In the genomic region with DNA sequence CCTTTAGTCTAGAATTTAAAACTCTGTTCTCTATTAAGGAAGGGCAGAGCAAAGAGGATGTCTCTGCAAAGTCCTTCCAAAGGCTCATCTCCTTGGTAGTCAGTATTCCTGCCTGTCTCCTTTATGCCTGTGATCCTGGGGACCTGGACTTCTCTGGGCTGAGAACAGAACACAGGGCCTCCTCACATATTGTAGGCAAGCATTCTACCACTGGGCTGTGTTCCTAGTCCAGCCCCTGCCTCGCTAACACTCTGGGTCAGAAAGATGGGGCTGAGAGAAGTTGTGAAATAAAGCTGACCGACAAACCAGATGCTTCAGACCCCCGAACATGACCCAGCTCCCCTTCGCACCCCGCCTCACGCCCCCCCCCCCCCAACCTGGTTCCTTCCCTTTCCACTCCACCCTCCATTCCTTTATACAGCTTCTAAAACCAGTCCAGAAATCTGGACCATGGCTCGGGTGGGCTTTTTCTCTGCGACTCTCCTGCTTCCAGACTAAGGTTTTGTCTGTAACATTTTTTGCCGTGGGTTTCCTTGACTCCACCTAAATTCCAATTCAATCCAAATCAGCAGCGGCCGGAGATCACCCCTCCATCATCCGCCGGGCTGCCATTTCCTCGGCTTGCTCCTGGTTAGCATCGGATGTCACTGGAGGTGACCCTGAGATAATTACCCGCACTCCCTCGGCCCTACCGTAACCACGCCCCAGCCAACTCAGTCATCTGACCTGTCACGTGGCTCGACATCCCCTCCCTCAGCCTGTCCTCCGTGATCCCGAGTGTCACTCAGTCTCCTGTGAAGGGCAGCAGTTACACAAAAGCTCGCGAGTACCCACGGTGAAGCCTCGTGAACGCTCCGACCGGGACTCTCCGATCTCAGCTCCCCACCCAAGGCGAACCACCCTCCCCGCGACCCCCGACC, we compare ENCODE assay signal across 8 mouse cellular contexts.
DNase-seq lines count a peak whose midpoint lies in the region; ATAC-seq lines count a peak whose summit lies in the region.

No protein-coding gene starts in this region.

- no peak overlapping the region for H3K27ac ChIP-seq in liver, embryonic 13.5 days
- H3K27ac ChIP-seq in neural tube, embryonic 14.5 days (ENCODE audit: low read depth, low read length) = peak overlapping the region; percentile 50; the same call in 1 of the 2 replicates

- DNase-seq in urinary bladder, adult 2 months (ENCODE audit: low spot score) = peak; percentile 9
- no peak for DNase-seq in urinary bladder, postnatal 10 days (ENCODE audit: low spot score)
- DNase-seq in forelimb bud, embryonic 11.5 days (ENCODE audit: low read depth, low spot score) = peak; percentile 66
- DNase-seq in heart, postnatal 25 days (ENCODE audit: low spot score) = peak; percentile 43
- DNase-seq in layer of hippocampus, adult 11-12 months (ENCODE audit: low spot score) = peak; percentile 63
- DNase-seq in liver, embryonic 13.5 days = peak; percentile 2
- peak; percentile 13 for DNase-seq in urinary bladder, postnatal 36 days (ENCODE audit: low spot score in 2 of 2)

- intact Hi-C loops in heart, postnatal 25 days (cut with DNase I) = no loop called here

- H3K4me3 ChIP-seq in liver, embryonic 13.5 days (replicated peaks) = peak overlapping the region; percentile 36
- H3K4me3 ChIP-seq in neural tube, embryonic 14.5 days (ENCODE audit: low read depth, low read length) = peak overlapping the region; percentile 43

- ATAC-seq in liver, embryonic 13.5 days (ENCODE audit: low read depth) = no peak
- ATAC-seq in neural tube, embryonic 14.5 days (ENCODE audit: low read depth) = peak; percentile 97

- no peaks in the 10 kb centered on the region for H3K9me3 ChIP-seq in liver, embryonic 13.5 days (replicated peaks)
- H3K9me3 ChIP-seq in neural tube, embryonic 14.5 days (ENCODE audit: control insufficient read depth, low read length) = no peaks in the 10 kb centered on the region

- H3K4me1 ChIP-seq in liver, embryonic 13.5 days (replicated peaks) = no peaks in the 10 kb centered on the region
- peaks cover 4% of the 10 kb centered on the region; the same call in 1 of the 2 replicates for H3K4me1 ChIP-seq in neural tube, embryonic 14.5 days (ENCODE audit: control insufficient read depth, insufficient read depth, low read length)

- 5% methylated on average over 32 of the region's 35 CpGs for WGBS in liver, embryonic 13.5 days (ENCODE audit: insufficient replicate concordance)
- 3% methylated on average over 35 of the region's 35 CpGs for WGBS in neural tube, embryonic 14.5 days

- peak overlapping the region; percentile 49 for H3K4me2 ChIP-seq in liver, embryonic 13.5 days
- H3K4me2 ChIP-seq in neural tube, embryonic 14.5 days (ENCODE audit: low read depth, low read length) = peak overlapping the region; percentile 78

- no peaks in the 10 kb centered on the region for H3K36me3 ChIP-seq in liver, embryonic 13.5 days
- H3K36me3 ChIP-seq in neural tube, embryonic 14.5 days (ENCODE audit: control insufficient read depth, insufficient read depth, low read length) = no peaks in the 10 kb centered on the region

- H3K27me3 ChIP-seq in liver, embryonic 13.5 days = peaks cover 43% of the 10 kb centered on the region
- no peaks in the 10 kb centered on the region for H3K27me3 ChIP-seq in neural tube, embryonic 14.5 days (ENCODE audit: control insufficient read depth, insufficient read depth, low read length)

- H3K9ac ChIP-seq in liver, embryonic 13.5 days = no peak overlapping the region
- H3K9ac ChIP-seq in neural tube, embryonic 14.5 days (replicated peaks; ENCODE audit: low read depth, low read length) = peak overlapping the region; percentile 66
